Mouse (Mus musculus): ENCODE measurements at regions not wholly inside any gene's neighbourhood (a gene's known extent, or its start where the extent isn't known, plus 50 kb on each side); places are given as distances from the start of the nearest gene placed in this dataset.

- peak; percentile 31; the same call in 1 of the 2 replicates for ATAC-seq (ENCODE audit: low read depth)
- H3K4me1 ChIP-seq (ENCODE audit: control insufficient read depth, insufficient read depth, low read length): no peaks in the 10 kb centered on the region
- H3K27me3 ChIP-seq (ENCODE audit: control insufficient read depth, insufficient read depth, low read length): no peaks in the 10 kb centered on the region
- no peak overlapping the region for H3K4me2 ChIP-seq (ENCODE audit: low read depth, low read length)
- no peaks in the 10 kb centered on the region for H3K36me3 ChIP-seq (ENCODE audit: control insufficient read depth, insufficient read depth, low read length)
- no peak overlapping the region for H3K4me3 ChIP-seq (ENCODE audit: low read depth, low read length)
- H3K9me3 ChIP-seq (ENCODE audit: control insufficient read depth, low read length): no peaks in the 10 kb centered on the region
- H3K27ac ChIP-seq (ENCODE audit: low read depth, low read length): no peak overlapping the region
- WGBS: 52% methylated on average over 8 of the region's 8 CpGs
- no peak overlapping the region for H3K9ac ChIP-seq (replicated peaks; ENCODE audit: low read depth, low read length)
Measured at GRCm38 (mm10) chr10:31252584-31253381, 60.4 kb upstream of the Hddc2 start.

- 93% methylated on average over 1 of the region's 1 CpGs for WGBS
- Histone ChIP-seq H3K9me3 (ENCODE audit: control insufficient read depth, low read length) (no peaks in the 10 kb centered on the region), H3K4me2 (ENCODE audit: low read depth, low read length) (no peak overlapping the region), H3K36me3 (ENCODE audit: control insufficient read depth, insufficient read depth, low read length) (no peaks in the 10 kb centered on the region), H3K4me3 (ENCODE audit: low read depth, low read length) (no peak overlapping the region), H3K9ac (replicated peaks; ENCODE audit: low read depth, low read length) (no peak overlapping the region), H3K27me3 (ENCODE audit: control insufficient read depth, insufficient read depth, low read length) (no peaks in the 10 kb centered on the region), H3K4me1 (ENCODE audit: control insufficient read depth, insufficient read depth, low read length) (no peaks in the 10 kb centered on the region), H3K27ac (ENCODE audit: low read depth, low read length) (no peak overlapping the region)
- ATAC-seq (ENCODE audit: low read depth): no peak
Measured at GRCm38 (mm10) chr10:31256934-31257333, 56.2 kb upstream of the Hddc2 start.

- 86% methylated on average over 1 of the region's 1 CpGs for WGBS
- Histone ChIP-seq H3K36me3 (ENCODE audit: control insufficient read depth, insufficient read depth, low read length) (no peaks in the 10 kb centered on the region), H3K4me2 (ENCODE audit: low read depth, low read length) (no peak overlapping the region), H3K9ac (replicated peaks; ENCODE audit: low read depth, low read length) (no peak overlapping the region), H3K27ac (ENCODE audit: low read depth, low read length) (no peak overlapping the region), H3K27me3 (ENCODE audit: control insufficient read depth, insufficient read depth, low read length) (no peaks in the 10 kb centered on the region), H3K4me3 (ENCODE audit: low read depth, low read length) (no peak overlapping the region), H3K4me1 (ENCODE audit: control insufficient read depth, insufficient read depth, low read length) (no peaks in the 10 kb centered on the region), H3K9me3 (ENCODE audit: control insufficient read depth, low read length) (no peaks in the 10 kb centered on the region)
- ATAC-seq (ENCODE audit: low read depth): no peak
Measured at GRCm38 (mm10) chr10:31257611-31258010, 55.6 kb upstream of the Hddc2 start.

- 74% methylated on average over 7 of the region's 7 CpGs for WGBS
- Histone ChIP-seq H3K4me1 (ENCODE audit: control insufficient read depth, insufficient read depth, low read length) (no peaks in the 10 kb centered on the region), H3K27ac (ENCODE audit: low read depth, low read length) (no peak overlapping the region), H3K4me3 (ENCODE audit: low read depth, low read length) (no peak overlapping the region), H3K36me3 (ENCODE audit: control insufficient read depth, insufficient read depth, low read length) (no peaks in the 10 kb centered on the region), H3K9me3 (ENCODE audit: control insufficient read depth, low read length) (no peaks in the 10 kb centered on the region), H3K9ac (replicated peaks; ENCODE audit: low read depth, low read length) (no peak overlapping the region), H3K4me2 (ENCODE audit: low read depth, low read length) (no peak overlapping the region), H3K27me3 (ENCODE audit: control insufficient read depth, insufficient read depth, low read length) (no peaks in the 10 kb centered on the region)
- ATAC-seq (ENCODE audit: low read depth): no peak
Measured at GRCm38 (mm10) chr10:31260914-31261313, 52.3 kb upstream of the Hddc2 start.

Data from neural tube, embryonic 14.5 days (tissue).